Mouse (Mus musculus) bone marrow macrophage, adult 2 months (primary cell): Measurements from ENCODE around the gene Emilin2. TPM values are rescaled to one million over a fixed set of nuclear protein-coding genes. Genes with fewer than 3 reads are reported as not detected.

Experiments
- H3K27ac ChIP-seq: 2 replicates; pipeline ENCODE4 v1.5.1; 2012; ENCODE audit warnings: low read depth, low read length; ENCODE audit not compliant: insufficient read depth
- H3K4me1 ChIP-seq: 2 replicates; pipeline ENCODE4 v1.6.1; 2012; ENCODE audit warnings: low read length; ENCODE audit not compliant: control insufficient read depth, insufficient read depth
- H3K4me3 ChIP-seq: 2 replicates; pipeline ENCODE4 v1.5.1; 2012; ENCODE audit warnings: mild to moderate bottlenecking, low read length, moderate library complexity; ENCODE audit not compliant: insufficient read depth
- CTCF ChIP-seq: IDR thresholded peaks from 2 replicates; pipeline ENCODE4 v1.5.1; 2012; ENCODE audit warnings: low read depth, mild to moderate bottlenecking, low read length, moderate library complexity
- POLR2A ChIP-seq: IDR thresholded peaks from 2 replicates; pipeline ENCODE4 v1.6.1; 2012; ENCODE audit warnings: mild to moderate bottlenecking, low read depth, low read length, borderline replicate concordance
- polyA plus RNA-seq: library from polyadenylated mRNA; stranded (reverse); fragments of >200 nt; gene quantifications from 2 replicates; pipeline ENCODE4 v1.2.4, GENCODE M21; 2012; ENCODE audit not compliant: missing spikeins, insufficient read depth, insufficient read length

Emilin2 gene
- polyA plus RNA-seq, 1 experiment, result 102 TPM

DNA sequence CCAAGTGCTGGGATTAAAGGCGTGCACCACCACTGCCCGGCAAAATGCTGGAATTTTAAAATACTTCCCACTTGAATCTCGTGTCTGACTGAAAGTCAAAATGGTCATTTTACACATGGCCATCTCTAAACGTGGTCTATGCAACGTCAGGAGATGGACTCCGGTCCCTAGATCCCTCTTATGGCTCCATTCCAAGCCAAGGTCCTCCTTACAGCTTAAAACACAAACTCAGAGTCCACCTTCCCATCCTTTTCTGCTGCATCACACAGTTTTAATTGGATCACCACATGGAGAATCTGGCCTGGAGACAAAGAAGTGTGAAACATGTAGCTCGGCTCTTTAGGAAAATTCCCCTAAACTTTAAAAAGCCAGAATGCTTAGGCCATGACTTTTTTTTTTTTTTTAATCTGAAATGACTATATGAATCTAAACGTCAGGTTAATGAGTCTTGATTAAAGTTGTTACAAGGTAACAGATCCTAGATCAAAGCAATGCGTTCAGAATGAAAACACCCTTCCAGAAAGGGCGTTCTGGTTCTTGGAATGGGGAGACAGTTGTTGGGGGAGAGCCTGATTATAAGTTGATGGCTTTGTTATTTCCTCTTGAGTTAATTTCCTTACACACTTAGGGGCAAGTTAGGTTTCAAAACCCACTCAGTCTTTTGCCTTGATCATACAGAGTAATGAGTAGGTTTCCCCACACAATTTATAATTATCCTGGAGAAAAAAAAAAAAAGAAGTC is 22.8 kb downstream of the Emilin2 start:
- Histone ChIP-seq H3K27ac (peak overlapping the region; percentile 71), H3K4me1 (peaks cover 69% of the 10 kb centered on the region), H3K4me3 (no peak overlapping the region)

DNA sequence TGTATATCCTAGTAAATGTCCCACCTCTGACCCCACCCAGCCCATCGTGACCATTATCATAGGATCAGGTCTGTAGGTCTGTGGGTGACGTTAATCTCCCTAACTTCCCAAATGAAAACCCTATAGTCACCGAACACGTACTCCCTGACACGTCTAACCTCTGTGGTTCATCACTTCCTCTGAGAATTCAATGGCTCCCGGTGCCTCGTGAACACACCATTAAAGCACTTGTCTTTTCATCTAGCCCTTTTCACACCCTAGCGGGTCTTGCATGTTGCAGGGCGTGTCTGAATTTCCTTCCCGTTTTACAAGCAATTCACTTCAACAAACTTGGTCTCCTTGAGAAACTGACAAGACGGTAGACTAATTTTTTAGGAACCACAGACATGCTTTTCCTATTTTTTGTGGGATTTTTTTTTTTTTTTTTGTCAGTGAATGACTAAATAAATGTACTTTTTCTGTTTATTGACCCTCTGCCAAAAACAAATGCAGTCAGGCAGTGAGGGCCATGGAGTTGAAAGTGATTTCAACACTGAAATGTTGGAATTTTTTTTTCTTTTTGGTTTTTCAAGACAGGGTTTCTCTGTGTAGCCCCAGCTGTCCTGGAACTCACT is 23.5 kb downstream of the Emilin2 start:
- H3K4me3 ChIP-seq, result no peak overlapping the region
- H3K4me1 ChIP-seq, result peaks cover 65% of the 10 kb centered on the region
- no peak for TF ChIP-seq POLR2A
- TF ChIP-seq CTCF, result no peak
- H3K27ac ChIP-seq, result peak overlapping the region; percentile 71

More for the DNA sequence above, 22.8 kb downstream of the Emilin2 start:
- TF ChIP-seq POLR2A (no peak), CTCF (no peak)

DNA sequence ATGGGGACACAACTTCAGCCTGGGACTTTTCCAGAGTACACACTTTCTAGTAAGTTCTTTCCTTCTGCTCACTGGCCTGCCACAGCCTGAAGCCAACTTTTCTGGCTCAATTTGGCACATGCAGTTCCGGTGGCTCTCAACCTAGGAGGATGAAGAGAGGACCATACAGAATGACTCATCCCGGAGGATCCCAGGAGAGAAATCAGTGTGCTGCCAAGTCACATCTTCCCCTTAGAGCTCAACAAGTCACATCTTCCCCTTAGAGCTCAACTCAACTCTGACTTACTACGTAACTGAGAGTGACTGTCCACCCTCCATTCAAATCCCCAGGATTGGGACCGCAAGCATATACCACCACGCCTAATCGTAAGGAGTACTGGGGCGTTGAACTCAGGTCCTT is 24.2 kb downstream of the Emilin2 start:
- TF ChIP-seq POLR2A, result no peak
- TF ChIP-seq CTCF, result no peak
- Histone ChIP-seq H3K4me3 (no peak overlapping the region), H3K4me1 (peaks cover 64% of the 10 kb centered on the region), H3K27ac (peak overlapping the region; percentile 71)

DNA sequence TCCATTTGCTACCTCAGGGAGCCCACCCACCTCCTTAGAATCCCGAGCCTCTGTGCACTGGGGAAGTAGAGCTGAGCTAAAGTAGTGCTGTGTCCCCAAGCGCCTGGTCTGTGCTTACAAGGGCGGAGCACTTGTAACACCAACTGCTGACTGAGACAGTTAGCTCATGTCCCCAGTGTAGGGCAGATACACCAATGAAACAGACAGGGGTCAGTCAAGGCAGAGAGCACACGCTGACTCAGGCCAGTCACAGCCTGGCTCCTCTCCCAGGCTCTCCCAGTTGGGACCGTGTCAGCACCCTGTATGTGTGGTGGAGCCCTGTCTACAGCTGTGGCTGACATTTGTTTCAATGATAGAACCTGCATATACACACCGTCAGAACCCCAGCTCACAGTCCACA is 25.8 kb downstream of the Emilin2 start:
- H3K4me1 ChIP-seq, result peaks cover 54% of the 10 kb centered on the region
- H3K4me3 ChIP-seq, result no peak overlapping the region

DNA sequence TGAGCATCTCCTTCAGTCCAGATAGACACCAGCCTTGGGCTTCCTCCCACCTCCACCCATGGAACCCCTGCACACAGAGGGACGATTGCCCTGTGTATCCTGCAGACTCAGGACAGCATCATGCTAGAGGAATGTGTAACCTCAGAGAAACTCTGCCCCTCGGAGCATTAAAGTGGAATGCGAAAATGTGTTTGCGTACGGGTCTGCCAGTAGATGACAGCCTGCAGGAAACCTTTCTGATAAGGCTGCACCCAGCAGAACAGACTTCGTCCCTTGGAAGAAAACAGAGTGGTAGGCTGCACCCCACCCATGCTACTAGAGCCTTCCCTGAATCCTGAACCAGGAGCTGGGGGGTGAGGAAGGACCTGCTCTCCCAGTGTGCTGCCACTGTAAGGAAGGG is 26.9 kb downstream of the Emilin2 start:
- Histone ChIP-seq H3K4me3 (no peak overlapping the region), H3K27ac (no peak overlapping the region), H3K4me1 (peaks cover 44% of the 10 kb centered on the region)
- TF ChIP-seq CTCF, result no peak
- no peak for TF ChIP-seq POLR2A

More for the DNA sequence above, 25.8 kb downstream of the Emilin2 start:
- TF ChIP-seq POLR2A, result no peak
- no peak for TF ChIP-seq CTCF
- H3K27ac ChIP-seq, result peak overlapping the region; percentile 35

DNA sequence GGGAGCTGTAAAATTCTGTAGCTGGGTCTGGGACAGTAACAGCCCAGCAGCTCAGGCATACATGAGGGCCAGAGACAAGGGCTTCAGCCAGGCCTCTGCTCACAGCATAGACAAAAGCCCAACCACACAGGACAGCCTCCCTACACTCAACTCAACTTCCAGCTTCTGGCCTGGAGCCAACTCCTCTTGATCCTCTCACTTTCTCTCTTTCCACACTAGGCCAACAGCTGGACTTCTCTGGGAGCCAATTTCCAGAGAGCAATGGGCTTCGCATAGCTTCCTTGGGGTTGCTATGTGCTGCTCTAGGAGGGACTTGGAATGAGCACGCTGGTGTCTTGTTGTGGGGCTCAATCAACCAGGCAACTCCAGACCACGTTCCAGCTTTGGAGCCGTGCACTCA is 28.5 kb downstream of the Emilin2 start:
- TF ChIP-seq POLR2A, result no peak
- no peak for TF ChIP-seq CTCF
- H3K4me1 ChIP-seq, result peaks cover 36% of the 10 kb centered on the region
- H3K4me3 ChIP-seq, result no peak overlapping the region
- no peak overlapping the region for H3K27ac ChIP-seq

DNA sequence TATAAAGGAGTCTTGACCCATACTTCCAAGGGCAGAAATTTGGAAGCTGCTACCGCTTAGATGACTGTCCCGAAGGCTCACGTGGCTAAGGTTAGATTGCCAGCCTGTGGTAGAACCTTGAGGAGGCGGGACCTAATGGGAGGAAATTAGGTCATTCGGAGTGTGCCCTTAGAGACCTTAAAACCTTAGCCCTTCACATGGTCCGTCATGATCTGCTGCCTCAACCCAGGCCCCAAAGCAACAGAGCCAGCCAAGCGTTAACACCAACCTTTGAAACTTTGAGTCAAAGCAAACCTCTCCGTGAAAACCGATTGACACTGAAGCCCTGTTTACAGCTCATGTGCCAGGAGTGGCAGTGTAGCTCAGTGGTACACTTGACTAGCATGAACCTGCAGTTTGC is 29.1 kb downstream of the Emilin2 start:
- TF ChIP-seq POLR2A (no peak), CTCF (no peak)
- Histone ChIP-seq H3K27ac (no peak overlapping the region), H3K4me1 (peaks cover 37% of the 10 kb centered on the region), H3K4me3 (no peak overlapping the region)

DNA sequence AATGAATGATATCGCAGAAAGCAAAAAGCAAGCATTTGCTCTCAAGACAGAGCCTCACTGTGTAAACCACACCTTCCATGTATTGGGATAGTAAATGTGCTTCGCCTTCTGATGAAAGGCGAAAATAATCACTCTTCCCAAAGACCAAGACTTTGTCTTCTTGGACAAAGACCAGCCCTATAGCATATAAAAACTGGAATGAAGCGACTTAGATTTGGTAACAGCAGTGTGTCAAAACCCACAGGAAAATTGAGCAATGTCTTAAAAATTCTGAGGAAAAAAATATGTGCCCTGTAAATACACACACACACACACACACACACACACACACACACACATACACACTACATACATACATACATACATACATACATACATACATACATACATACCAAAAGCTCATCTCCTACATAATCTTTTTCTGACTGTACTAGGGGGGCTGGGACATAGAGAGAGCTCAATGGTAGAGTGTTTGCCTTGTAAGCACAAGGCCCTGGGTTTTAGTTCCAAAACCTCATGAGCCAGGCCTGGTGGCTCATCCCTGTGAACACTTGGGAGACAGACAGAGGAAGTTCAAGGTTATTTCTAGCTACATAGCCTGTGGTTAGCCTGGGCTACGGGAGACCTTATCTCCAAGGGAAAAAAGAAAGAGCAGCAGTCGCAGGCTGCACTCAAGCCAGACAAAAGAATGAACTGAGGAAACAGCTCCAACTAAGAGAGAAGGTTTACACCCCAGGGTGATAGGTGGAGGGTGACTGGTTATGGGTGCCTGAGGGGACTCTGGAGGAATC is 33.9 kb downstream of the Emilin2 start:
- no peak for TF ChIP-seq CTCF
- no peak for TF ChIP-seq POLR2A
- H3K27ac ChIP-seq, result peak overlapping the region; percentile 26; the same call in 1 of the 2 replicates
- peaks cover 16% of the 10 kb centered on the region for H3K4me1 ChIP-seq
- H3K4me3 ChIP-seq, result no peak overlapping the region

DNA sequence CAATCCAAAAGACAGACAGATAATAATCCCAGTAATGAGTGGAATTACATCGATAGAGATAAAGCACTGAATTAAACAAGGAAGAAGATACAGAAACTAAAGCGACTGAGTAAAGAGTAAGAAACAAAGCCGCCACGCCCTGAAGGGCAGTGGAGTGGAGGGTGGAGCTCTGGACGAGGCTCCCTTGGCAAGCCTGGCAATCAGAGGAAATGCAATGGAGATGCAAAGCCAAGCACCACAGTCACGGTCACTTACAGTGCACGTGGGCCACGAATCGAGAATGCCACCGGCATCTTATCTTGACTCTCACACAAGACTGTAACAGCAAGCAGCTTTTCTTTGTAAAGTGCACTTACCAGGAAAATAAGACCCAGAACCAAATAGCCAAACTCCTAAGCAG is 35.0 kb downstream of the Emilin2 start:
- Histone ChIP-seq H3K27ac (no peak overlapping the region), H3K4me3 (no peak overlapping the region), H3K4me1 (peaks cover 15% of the 10 kb centered on the region)
- no peak for TF ChIP-seq POLR2A
- TF ChIP-seq CTCF, result no peak

DNA sequence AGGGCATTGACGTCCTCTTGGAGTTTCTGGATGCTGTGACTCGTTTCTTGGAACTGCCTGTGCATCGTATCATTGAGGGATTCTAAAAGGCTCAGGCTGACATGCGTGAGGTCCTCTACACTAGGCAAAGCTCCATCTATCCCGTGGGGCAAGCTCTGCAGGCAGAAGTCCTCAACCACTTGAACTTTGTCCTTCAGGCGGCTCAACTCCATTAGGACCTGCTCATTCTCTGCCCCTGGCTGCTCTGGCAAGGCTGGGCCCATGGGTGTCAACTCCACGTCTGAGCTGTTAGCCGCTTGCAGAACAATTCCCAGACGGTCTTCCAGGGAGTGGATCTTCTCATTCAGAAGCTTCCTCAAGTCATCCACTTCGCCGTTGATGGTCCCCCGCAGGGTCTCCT is 37.9 kb downstream of the Emilin2 start:
- Histone ChIP-seq H3K27ac (no peak overlapping the region), H3K4me1 (peaks cover 18% of the 10 kb centered on the region), H3K4me3 (no peak overlapping the region)
- no peak for TF ChIP-seq POLR2A
- TF ChIP-seq CTCF, result no peak
